Mouse (Mus musculus): Measurements from ENCODE around the gene Bscl2. TPM values are rescaled to one million over a fixed set of nuclear protein-coding genes. Genes with fewer than 3 reads are reported as not detected.
A peak's percentile ranks its signal among the peaks of the same experiment; 100 is the strongest.

Gene Bscl2
- polyA plus RNA-seq, 1 experiment from 2014 or later: 55.3 TPM

- WGBS: 86% methylated on average over 10 of the region's 10 CpGs
- peak overlapping the region; percentile 72 for H3K4me2 ChIP-seq (ENCODE audit: low read depth)
- no peak for ATAC-seq (ENCODE audit: insufficient read depth, low FRiP score, low TSS enrichment)
- H3K27ac ChIP-seq (ENCODE audit: low read depth, low read length): no peak overlapping the region
- no peaks in the 10 kb centered on the region for H3K9me3 ChIP-seq (ENCODE audit: control insufficient read depth, low read length)
- no peak for DNase-seq (ENCODE audit: low spot score)
- peaks cover 14% of the 10 kb centered on the region for H3K36me3 ChIP-seq (ENCODE audit: control insufficient read depth, insufficient read depth, low read length)
- H3K9ac ChIP-seq (ENCODE audit: low read length): peak overlapping the region; percentile 93
- H3K4me1 ChIP-seq (ENCODE audit: control insufficient read depth, insufficient read depth, low read length): peaks cover 6% of the 10 kb centered on the region
- no peaks in the 10 kb centered on the region for H3K27me3 ChIP-seq (ENCODE audit: control insufficient read depth, insufficient read depth, low read length)
- H3K4me3 ChIP-seq (ENCODE audit: low read depth, low read length): peak overlapping the region; percentile 100
Observed at GRCm38 (mm10) chr19:8872266-8872840, 35.1 kb downstream of the Bscl2 start.

DNA sequence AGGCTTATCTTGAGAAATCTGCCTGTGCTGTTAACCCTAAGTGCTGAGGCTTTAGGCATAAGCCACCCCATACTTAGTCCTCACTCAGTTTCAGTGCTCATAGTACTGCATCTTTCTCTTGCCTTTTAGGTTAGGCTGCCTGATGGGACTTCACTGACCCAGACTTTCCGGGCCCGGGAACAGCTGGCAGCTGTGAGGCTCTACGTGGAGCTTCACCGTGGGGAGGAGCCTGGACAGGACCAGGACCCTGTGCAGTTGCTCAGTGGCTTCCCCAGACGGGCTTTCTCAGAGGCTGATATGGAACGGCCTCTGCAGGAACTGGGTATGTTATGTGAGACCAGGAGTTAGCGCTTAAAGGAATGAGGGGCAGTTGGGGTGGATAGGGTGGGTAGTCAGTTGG lies 37.8 kb downstream of the Bscl2 start:
- ATAC-seq (ENCODE audit: insufficient read depth, low FRiP score, low TSS enrichment) (no peak), DNase-seq (ENCODE audit: low spot score) (no peak)
- 94% methylated on average over 7 of the region's 7 CpGs for WGBS
- H3K27ac ChIP-seq (ENCODE audit: low read depth, low read length): no peak overlapping the region
- peaks cover 10% of the 10 kb centered on the region for H3K4me1 ChIP-seq (ENCODE audit: control insufficient read depth, insufficient read depth, low read length)
- H3K4me2 ChIP-seq (ENCODE audit: low read depth): no peak overlapping the region
- H3K9ac ChIP-seq (ENCODE audit: low read length): no peak overlapping the region
- H3K27me3 ChIP-seq (ENCODE audit: control insufficient read depth, insufficient read depth, low read length): no peaks in the 10 kb centered on the region
- H3K4me3 ChIP-seq (ENCODE audit: low read depth, low read length): no peak overlapping the region
- no peaks in the 10 kb centered on the region for H3K9me3 ChIP-seq (ENCODE audit: control insufficient read depth, low read length)
- H3K36me3 ChIP-seq (ENCODE audit: control insufficient read depth, insufficient read depth, low read length): peaks cover 14% of the 10 kb centered on the region

- H3K4me1 ChIP-seq (ENCODE audit: control insufficient read depth, insufficient read depth, low read length): 0 out of 2 replicates have a peak, but pooled peaks cover 6% of the 10 kb centered on the region
- peak within 1 kb of the TSS; percentile 81 for H3K4me2 ChIP-seq (ENCODE audit: low read depth)
- WGBS: under 1% methylated on average over 42 of the region's 42 CpGs
- ATAC-seq (ENCODE audit: insufficient read depth, low FRiP score, low TSS enrichment) (peak; percentile 94), DNase-seq (ENCODE audit: low spot score) (peak; percentile 90)
- H3K4me3 ChIP-seq (ENCODE audit: low read depth, low read length): peak within 1 kb of the TSS; percentile 85
- H3K9ac ChIP-seq (ENCODE audit: low read length): peak within 1 kb of the TSS; percentile 86
- peak within 1 kb of the TSS; percentile 79 for H3K27ac ChIP-seq (ENCODE audit: low read depth, low read length)
- no peaks in the 10 kb centered on the region for H3K9me3 ChIP-seq (ENCODE audit: control insufficient read depth, low read length)
- H3K36me3 ChIP-seq (ENCODE audit: control insufficient read depth, insufficient read depth, low read length): 0 out of 2 replicates have a peak, but pooled peaks cover 2% of the 10 kb centered on the region
- no peaks in the 10 kb centered on the region for H3K27me3 ChIP-seq (ENCODE audit: control insufficient read depth, insufficient read depth, low read length)
Observed at GRCm38 (mm10) chr19:8880311-8881033, 43.2 kb downstream of the Bscl2 start, which contains the start of gene Uqcc3. TSS of gene Uqcc3 (minus strand) at chr19:8880923.

GRCm38 (mm10) chr19:8881034-8881392 lies 43.7 kb downstream of the Bscl2 start:
- Histone ChIP-seq H3K9ac (ENCODE audit: low read length) (peak overlapping the region; percentile 86; the same call in 1 of the 2 replicates), H3K4me3 (ENCODE audit: low read depth, low read length) (peak overlapping the region; percentile 85), H3K4me1 (ENCODE audit: control insufficient read depth, insufficient read depth, low read length) (0 out of 2 replicates have a peak, but pooled peaks cover 6% of the 10 kb centered on the region), H3K36me3 (ENCODE audit: control insufficient read depth, insufficient read depth, low read length) (no peaks in the 10 kb centered on the region), H3K4me2 (ENCODE audit: low read depth) (peak overlapping the region; percentile 81), H3K27ac (ENCODE audit: low read depth, low read length) (no peak overlapping the region), H3K27me3 (ENCODE audit: control insufficient read depth, insufficient read depth, low read length) (no peaks in the 10 kb centered on the region), H3K9me3 (ENCODE audit: control insufficient read depth, low read length) (no peaks in the 10 kb centered on the region)
- no peak for ATAC-seq (ENCODE audit: insufficient read depth, low FRiP score, low TSS enrichment)
- DNase-seq (ENCODE audit: low spot score): no peak
- 18% methylated on average over 3 of the region's 3 CpGs for WGBS

GRCm38 (mm10) chr19:8883616-8884015 lies 46.3 kb downstream of the Bscl2 start, which contains the start of the genes Lbhd1 and Gm49403:
TSS of gene Lbhd1 (plus strand) at chr19:8883732.
TSS of gene Gm49403 (plus strand) at chr19:8883930.
- Histone ChIP-seq H3K4me1 (ENCODE audit: control insufficient read depth, insufficient read depth, low read length) (peaks cover 14% of the 10 kb centered on the region), H3K4me3 (ENCODE audit: low read depth, low read length) (no peak within 1 kb of the TSS), H3K27me3 (ENCODE audit: control insufficient read depth, insufficient read depth, low read length) (no peaks in the 10 kb centered on the region), H3K4me2 (ENCODE audit: low read depth) (no peak within 1 kb of the TSS), H3K27ac (ENCODE audit: low read depth, low read length) (no peak within 1 kb of the TSS), H3K9me3 (ENCODE audit: control insufficient read depth, low read length) (no peaks in the 10 kb centered on the region), H3K9ac (ENCODE audit: low read length) (no peak within 1 kb of the TSS), H3K36me3 (ENCODE audit: control insufficient read depth, insufficient read depth, low read length) (no peaks in the 10 kb centered on the region)
- no peak for DNase-seq (ENCODE audit: low spot score)
- WGBS: 83% methylated on average over 3 of the region's 3 CpGs
- no peak for ATAC-seq (ENCODE audit: insufficient read depth, low FRiP score, low TSS enrichment)

GRCm38 (mm10) chr19:8886916-8887584 lies 49.8 kb downstream of the Bscl2 start:
- no peak overlapping the region for H3K4me2 ChIP-seq (ENCODE audit: low read depth)
- no peaks in the 10 kb centered on the region for H3K27me3 ChIP-seq (ENCODE audit: control insufficient read depth, insufficient read depth, low read length)
- peaks cover 8% of the 10 kb centered on the region for H3K4me1 ChIP-seq (ENCODE audit: control insufficient read depth, insufficient read depth, low read length)
- 50% methylated on average over 1 of the region's 1 CpGs for WGBS
- no peak for DNase-seq (ENCODE audit: low spot score)
- ATAC-seq (ENCODE audit: insufficient read depth, low FRiP score, low TSS enrichment): no peak
- H3K9ac ChIP-seq (ENCODE audit: low read length): no peak overlapping the region; the same call in 1 of the 2 replicates
- no peaks in the 10 kb centered on the region for H3K9me3 ChIP-seq (ENCODE audit: control insufficient read depth, low read length)
- H3K36me3 ChIP-seq (ENCODE audit: control insufficient read depth, insufficient read depth, low read length): 0 out of 2 replicates have a peak, but pooled peaks cover 2% of the 10 kb centered on the region
- no peak overlapping the region for H3K27ac ChIP-seq (ENCODE audit: low read depth, low read length)
- no peak overlapping the region for H3K4me3 ChIP-seq (ENCODE audit: low read depth, low read length)

- 0 out of 2 replicates have a peak, but pooled peaks cover 2% of the 10 kb centered on the region for H3K36me3 ChIP-seq (ENCODE audit: control insufficient read depth, insufficient read depth, low read length)
- no peak for ATAC-seq (ENCODE audit: insufficient read depth, low FRiP score, low TSS enrichment)
- 13% methylated on average over 19 of the region's 19 CpGs for WGBS
Observed at GRCm38 (mm10) chr19:8887585-8888463, 50.6 kb downstream of the Bscl2 start.

More at GRCm38 (mm10) chr19:8887585-8888463, 50.6 kb downstream of the Bscl2 start:
- Histone ChIP-seq H3K27me3 (ENCODE audit: control insufficient read depth, insufficient read depth, low read length) (no peaks in the 10 kb centered on the region), H3K4me3 (ENCODE audit: low read depth, low read length) (peak overlapping the region; percentile 68), H3K9ac (ENCODE audit: low read length) (peak overlapping the region; percentile 84), H3K9me3 (ENCODE audit: control insufficient read depth, low read length) (no peaks in the 10 kb centered on the region), H3K4me2 (ENCODE audit: low read depth) (peak overlapping the region; percentile 80), H3K27ac (ENCODE audit: low read depth, low read length) (peak overlapping the region; percentile 58), H3K4me1 (ENCODE audit: control insufficient read depth, insufficient read depth, low read length) (peaks cover 8% of the 10 kb centered on the region)
- DNase-seq (ENCODE audit: low spot score): no peak

All from neural tube, embryonic 11.5 days (tissue).